Mouse (Mus musculus): Measurements from ENCODE around the gene Ap1m2. TPM values are rescaled to one million over a fixed set of nuclear protein-coding genes. Genes with fewer than 3 reads are reported as not detected.
"Not testable (repeated sequence)": the region's sequence is repeated elsewhere in the genome, so short reads cannot be mapped to it uniquely, and the experiment has no call there.

Gene Ap1m2
- polyA plus RNA-seq, 1 experiment from 2014 or later = 16.3 TPM

DNA sequence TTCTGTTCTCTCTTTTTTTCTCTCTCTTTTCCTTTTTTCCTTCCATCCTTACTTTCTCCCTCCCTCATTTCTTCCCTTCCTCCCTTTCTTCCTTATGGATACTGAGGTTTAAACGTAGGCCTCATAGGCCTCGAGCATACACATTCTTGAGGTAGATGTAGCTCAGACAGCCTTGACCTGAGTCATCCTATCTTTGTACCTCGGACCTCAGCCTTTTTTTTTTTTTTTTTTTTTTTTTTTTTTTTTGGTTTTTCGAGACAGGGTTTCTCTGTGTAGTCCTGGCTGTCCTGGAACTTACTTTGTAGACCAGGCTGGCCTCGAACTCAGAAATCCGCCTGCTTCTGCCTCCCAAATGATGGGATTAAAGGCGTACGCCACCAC, 10.8 kb upstream of the Ap1m2 start:
- not testable (repeated sequence) for H3K9me3 ChIP-seq (replicated peaks; ENCODE audit: control insufficient read depth, low read length); H3K9ac ChIP-seq (replicated peaks; ENCODE audit: low read length); DNase-seq (ENCODE audit: low spot score); H3K27ac ChIP-seq (replicated peaks; ENCODE audit: low read depth, low read length); H3K4me1 ChIP-seq (ENCODE audit: control insufficient read depth, insufficient read depth, low read length); H3K4me3 ChIP-seq (ENCODE audit: low read depth, low read length); ATAC-seq (replicated peaks; ENCODE audit: insufficient number of reproducible peaks, low FRiP score, low TSS enrichment, low read depth); H3K4me2 ChIP-seq (ENCODE audit: low read depth, low read length); H3K27me3 ChIP-seq (ENCODE audit: control insufficient read depth, insufficient read depth, low read length); H3K36me3 ChIP-seq (replicated peaks; ENCODE audit: control insufficient read depth, insufficient read depth, low read depth, low read length)
- WGBS = 92% methylated on average over 7 of the region's 8 CpGs

DNA sequence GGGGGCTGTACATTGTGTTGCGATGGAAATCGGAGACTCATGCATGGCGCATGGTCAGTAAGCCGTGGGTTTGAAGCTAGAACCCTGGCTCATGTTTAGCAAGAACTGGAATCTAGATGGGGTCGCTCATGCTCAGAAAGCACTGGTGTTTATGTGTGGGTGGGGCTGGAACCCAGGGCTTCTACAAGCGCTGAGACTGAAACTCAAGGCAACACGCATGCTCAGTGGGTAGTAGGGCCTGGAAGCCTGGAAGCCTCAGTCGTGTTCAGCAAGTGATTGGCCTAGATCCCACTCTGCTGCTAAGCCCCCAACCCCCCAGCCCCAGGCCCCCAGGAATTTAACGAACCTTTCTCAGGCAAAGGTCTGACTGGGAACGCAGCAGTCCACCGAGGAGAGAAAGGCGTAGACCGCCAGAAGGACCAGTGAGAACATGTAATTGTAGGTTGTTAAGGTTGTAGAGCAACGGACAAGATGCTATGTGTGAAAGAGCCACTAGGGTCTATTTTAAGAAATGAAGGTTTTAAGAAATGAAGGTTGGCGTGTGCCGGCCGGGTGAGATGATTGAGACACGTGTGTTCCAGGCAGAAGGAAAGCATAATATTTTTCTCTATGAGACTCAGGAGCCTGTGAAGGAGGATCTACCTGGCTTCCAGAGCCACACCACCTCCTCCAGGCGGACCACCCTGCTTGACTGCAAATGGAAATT, 10.2 kb upstream of the Ap1m2 start:
- Histone ChIP-seq H3K4me3 (ENCODE audit: low read depth, low read length) (no peak overlapping the region), H3K27ac (replicated peaks; ENCODE audit: low read depth, low read length) (no peak overlapping the region), H3K4me1 (ENCODE audit: control insufficient read depth, insufficient read depth, low read length) (no peaks in the 10 kb centered on the region; the same call in 1 of the 2 replicates), H3K4me2 (ENCODE audit: low read depth, low read length) (no peak overlapping the region; the same call in 1 of the 2 replicates), H3K9me3 (replicated peaks; ENCODE audit: control insufficient read depth, low read length) (no peaks in the 10 kb centered on the region), H3K9ac (replicated peaks; ENCODE audit: low read length) (no peak overlapping the region), H3K36me3 (replicated peaks; ENCODE audit: control insufficient read depth, insufficient read depth, low read depth, low read length) (no peaks in the 10 kb centered on the region), H3K27me3 (ENCODE audit: control insufficient read depth, insufficient read depth, low read length) (no peaks in the 10 kb centered on the region)
- ATAC-seq (replicated peaks; ENCODE audit: insufficient number of reproducible peaks, low FRiP score, low TSS enrichment, low read depth) = no peak
- DNase-seq (ENCODE audit: low spot score) = no peak
- 88% methylated on average over 19 of the region's 19 CpGs for WGBS

DNA sequence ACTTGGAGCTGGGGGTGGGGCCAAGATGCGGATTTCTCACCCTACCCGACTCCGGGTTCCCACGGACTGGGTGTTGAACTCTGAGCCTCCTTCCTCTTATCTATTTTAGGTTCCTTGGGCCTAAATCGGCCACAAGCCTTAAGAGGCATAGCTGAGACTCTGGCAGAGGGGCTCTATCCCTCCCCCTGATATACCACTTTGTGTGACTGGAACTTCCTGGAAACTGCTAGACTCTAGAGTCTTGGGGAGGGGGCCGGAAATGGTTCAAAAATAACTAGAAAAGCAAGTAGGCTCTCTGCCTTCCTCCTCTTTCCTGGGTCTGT, 9.3 kb upstream of the Ap1m2 start:
- H3K9ac ChIP-seq (replicated peaks; ENCODE audit: low read length) = peak overlapping the region; percentile 86
- no peak overlapping the region for H3K27ac ChIP-seq (replicated peaks; ENCODE audit: low read depth, low read length)
- peak overlapping the region; percentile 75 for H3K4me2 ChIP-seq (ENCODE audit: low read depth, low read length)
- ATAC-seq (replicated peaks; ENCODE audit: insufficient number of reproducible peaks, low FRiP score, low TSS enrichment, low read depth) = no peak; the same call in 1 of the 2 replicates
- H3K9me3 ChIP-seq (replicated peaks; ENCODE audit: control insufficient read depth, low read length) = no peaks in the 10 kb centered on the region
- DNase-seq (ENCODE audit: low spot score) = peak; percentile 14
- H3K4me1 ChIP-seq (ENCODE audit: control insufficient read depth, insufficient read depth, low read length) = no peaks in the 10 kb centered on the region; the same call in 1 of the 2 replicates
- H3K36me3 ChIP-seq (replicated peaks; ENCODE audit: control insufficient read depth, insufficient read depth, low read depth, low read length) = no peaks in the 10 kb centered on the region
- peak overlapping the region; percentile 75 for H3K4me3 ChIP-seq (ENCODE audit: low read depth, low read length)
- WGBS = 7% methylated on average over 6 of the region's 6 CpGs
- no peaks in the 10 kb centered on the region for H3K27me3 ChIP-seq (ENCODE audit: control insufficient read depth, insufficient read depth, low read length)

DNA sequence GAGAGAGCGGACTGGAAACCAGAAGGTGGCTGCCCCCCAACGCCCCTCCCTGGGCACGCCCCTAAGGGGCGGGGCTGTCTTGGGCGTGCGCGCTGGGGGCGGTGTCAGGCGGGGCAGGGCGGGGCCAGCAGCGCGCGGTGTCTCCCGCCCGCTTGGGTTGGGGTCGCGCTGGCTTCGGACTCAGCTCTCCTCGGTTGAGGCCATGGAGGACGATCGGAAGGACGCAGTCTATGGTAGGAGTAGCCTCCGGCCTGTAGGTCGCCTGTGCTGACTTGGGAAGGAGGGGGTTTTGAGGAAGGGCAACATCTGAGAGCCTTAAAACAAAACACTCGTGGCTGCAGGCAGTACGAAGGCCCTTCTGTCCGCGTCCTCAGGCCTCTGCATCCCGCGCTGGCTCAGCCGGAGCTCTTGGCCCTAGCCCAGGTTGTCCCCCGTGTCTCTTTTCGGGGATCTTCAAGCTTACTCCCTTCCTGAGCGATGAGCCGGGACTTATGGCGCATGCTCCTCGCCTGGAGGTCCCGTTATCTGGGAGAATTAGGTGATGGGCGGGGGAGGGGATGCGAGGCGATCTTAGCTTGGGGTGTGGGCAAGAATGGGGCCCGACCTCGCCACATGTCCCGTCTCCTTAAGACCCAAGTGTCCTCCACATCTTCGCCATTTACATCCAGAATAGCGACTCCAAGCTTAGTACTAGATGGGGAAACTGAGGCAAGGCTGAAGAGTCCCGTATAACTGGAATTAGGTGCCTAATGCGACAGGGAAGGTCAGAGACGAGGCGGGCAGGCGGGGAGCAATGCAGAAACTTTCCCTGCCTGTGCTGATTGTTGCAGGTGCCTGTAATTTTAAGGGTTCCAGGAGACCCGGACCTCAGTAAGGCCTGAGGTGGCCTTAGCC, 8.7 kb upstream of the Ap1m2 start, which contains the start of gene Slc44a2:
TSS of gene Slc44a2 (plus strand) at position 80 of the 894 bp plus-strand sequence.
- ATAC-seq (replicated peaks; ENCODE audit: insufficient number of reproducible peaks, low FRiP score, low TSS enrichment, low read depth) = peak; percentile 86

DNA sequence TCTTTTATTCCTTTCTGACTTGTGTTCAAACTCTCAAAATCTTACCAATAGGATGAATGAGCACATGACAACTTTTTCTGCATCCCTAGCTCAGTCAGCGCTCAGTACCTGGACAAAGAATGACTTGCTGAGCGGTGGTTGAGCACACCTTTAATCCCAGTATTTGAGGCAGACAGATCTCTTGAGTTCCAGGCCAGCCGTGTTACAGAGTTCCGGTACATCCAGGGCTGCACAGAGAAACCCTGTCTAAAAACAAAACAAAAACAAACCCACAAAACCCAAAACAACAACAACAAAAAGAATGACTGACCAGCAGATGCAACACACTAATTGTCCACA, 8.1 kb upstream of the Ap1m2 start:
- no peaks in the 10 kb centered on the region for H3K27me3 ChIP-seq (ENCODE audit: control insufficient read depth, insufficient read depth, low read length)
- no peaks in the 10 kb centered on the region; the same call in 1 of the 2 replicates for H3K4me1 ChIP-seq (ENCODE audit: control insufficient read depth, insufficient read depth, low read length)
- H3K27ac ChIP-seq (replicated peaks; ENCODE audit: low read depth, low read length) = no peak overlapping the region
- no peaks in the 10 kb centered on the region for H3K9me3 ChIP-seq (replicated peaks; ENCODE audit: control insufficient read depth, low read length)
- no peak overlapping the region; the same call in 1 of the 2 replicates for H3K9ac ChIP-seq (replicated peaks; ENCODE audit: low read length)
- peak overlapping the region; percentile 75 for H3K4me3 ChIP-seq (ENCODE audit: low read depth, low read length)
- 33% methylated on average over 4 of the region's 4 CpGs for WGBS
- no peaks in the 10 kb centered on the region for H3K36me3 ChIP-seq (replicated peaks; ENCODE audit: control insufficient read depth, insufficient read depth, low read depth, low read length)
- DNase-seq (ENCODE audit: low spot score) = no peak
- H3K4me2 ChIP-seq (ENCODE audit: low read depth, low read length) = peak overlapping the region; percentile 75
- ATAC-seq (replicated peaks; ENCODE audit: insufficient number of reproducible peaks, low FRiP score, low TSS enrichment, low read depth) = peak; percentile 47; the same call in 1 of the 2 replicates

More for the DNA sequence above, 8.7 kb upstream of the Ap1m2 start, which contains the start of gene Slc44a2:
- peak; percentile 94 for DNase-seq (ENCODE audit: low spot score)
- Histone ChIP-seq H3K9me3 (replicated peaks; ENCODE audit: control insufficient read depth, low read length) (no peaks in the 10 kb centered on the region), H3K4me2 (ENCODE audit: low read depth, low read length) (peak within 1 kb of the TSS; percentile 75), H3K4me3 (ENCODE audit: low read depth, low read length) (peak within 1 kb of the TSS; percentile 75), H3K27me3 (ENCODE audit: control insufficient read depth, insufficient read depth, low read length) (no peaks in the 10 kb centered on the region), H3K4me1 (ENCODE audit: control insufficient read depth, insufficient read depth, low read length) (no peaks in the 10 kb centered on the region; the same call in 1 of the 2 replicates), H3K36me3 (replicated peaks; ENCODE audit: control insufficient read depth, insufficient read depth, low read depth, low read length) (no peaks in the 10 kb centered on the region), H3K27ac (replicated peaks; ENCODE audit: low read depth, low read length) (no peak within 1 kb of the TSS; the same call in 1 of the 2 replicates), H3K9ac (replicated peaks; ENCODE audit: low read length) (peak within 1 kb of the TSS; percentile 86)
- under 1% methylated on average over 46 of the region's 52 CpGs for WGBS

DNA sequence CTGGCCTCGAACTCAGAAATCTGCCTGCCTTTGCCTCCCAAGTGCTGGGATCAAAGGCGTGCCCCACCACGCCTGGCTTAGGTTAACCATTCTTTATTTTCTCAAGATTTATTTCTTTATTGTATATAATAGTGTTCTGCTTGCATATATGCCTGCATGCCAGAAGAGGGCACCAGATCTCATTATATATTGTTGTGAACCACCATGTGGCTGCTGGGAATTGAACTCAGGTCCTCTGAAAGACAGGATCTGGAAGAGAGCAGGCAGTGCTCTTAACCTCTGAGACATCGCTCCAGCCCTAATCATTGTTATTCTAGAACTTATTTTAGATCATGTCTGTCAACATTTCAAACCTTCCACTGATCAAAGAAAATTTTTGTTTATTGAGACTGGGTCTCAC, 7.4 kb upstream of the Ap1m2 start:
- no peaks in the 10 kb centered on the region for H3K36me3 ChIP-seq (replicated peaks; ENCODE audit: control insufficient read depth, insufficient read depth, low read depth, low read length)
- no peaks in the 10 kb centered on the region for H3K9me3 ChIP-seq (replicated peaks; ENCODE audit: control insufficient read depth, low read length)
- H3K4me2 ChIP-seq (ENCODE audit: low read depth, low read length) = no peak overlapping the region
- no peak overlapping the region for H3K27ac ChIP-seq (replicated peaks; ENCODE audit: low read depth, low read length)
- no peaks in the 10 kb centered on the region for H3K27me3 ChIP-seq (ENCODE audit: control insufficient read depth, insufficient read depth, low read length)
- H3K4me1 ChIP-seq (ENCODE audit: control insufficient read depth, insufficient read depth, low read length) = no peaks in the 10 kb centered on the region; the same call in 1 of the 2 replicates
- 94% methylated on average over 4 of the region's 4 CpGs for WGBS
- no peak overlapping the region for H3K4me3 ChIP-seq (ENCODE audit: low read depth, low read length)
- ATAC-seq (replicated peaks; ENCODE audit: insufficient number of reproducible peaks, low FRiP score, low TSS enrichment, low read depth) = no peak
- H3K9ac ChIP-seq (replicated peaks; ENCODE audit: low read length) = no peak overlapping the region
- DNase-seq (ENCODE audit: low spot score) = no peak

DNA sequence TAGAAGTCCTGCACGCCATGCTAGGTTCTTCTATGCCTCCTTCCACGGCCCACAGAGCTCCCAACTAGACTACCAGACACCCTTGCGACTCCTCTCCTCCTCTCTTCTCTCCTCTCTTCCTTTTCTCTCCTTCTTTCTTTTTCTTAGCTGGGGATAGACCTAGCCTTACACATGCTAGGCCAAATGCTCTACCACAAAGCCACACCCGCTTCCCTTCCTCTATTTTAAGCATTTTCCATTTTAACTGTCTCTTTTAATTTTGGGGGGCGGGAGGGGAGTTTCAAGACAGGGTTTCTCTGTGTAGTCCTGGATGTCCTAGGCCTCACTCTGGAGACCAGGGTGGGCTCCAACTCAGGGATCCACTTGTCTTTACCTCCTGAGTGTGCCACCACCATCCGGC, 6.7 kb upstream of the Ap1m2 start:
- Histone ChIP-seq H3K27ac (replicated peaks; ENCODE audit: low read depth, low read length) (no peak overlapping the region), H3K27me3 (ENCODE audit: control insufficient read depth, insufficient read depth, low read length) (no peaks in the 10 kb centered on the region), H3K4me1 (ENCODE audit: control insufficient read depth, insufficient read depth, low read length) (no peaks in the 10 kb centered on the region; the same call in 1 of the 2 replicates), H3K9ac (replicated peaks; ENCODE audit: low read length) (no peak overlapping the region), H3K9me3 (replicated peaks; ENCODE audit: control insufficient read depth, low read length) (no peaks in the 10 kb centered on the region), H3K4me2 (ENCODE audit: low read depth, low read length) (no peak overlapping the region), H3K36me3 (replicated peaks; ENCODE audit: control insufficient read depth, insufficient read depth, low read depth, low read length) (no peaks in the 10 kb centered on the region), H3K4me3 (ENCODE audit: low read depth, low read length) (no peak overlapping the region)
- DNase-seq (ENCODE audit: low spot score) (no peak), ATAC-seq (replicated peaks; ENCODE audit: insufficient number of reproducible peaks, low FRiP score, low TSS enrichment, low read depth) (no peak)
- 90% methylated on average over 6 of the region's 6 CpGs for WGBS

DNA sequence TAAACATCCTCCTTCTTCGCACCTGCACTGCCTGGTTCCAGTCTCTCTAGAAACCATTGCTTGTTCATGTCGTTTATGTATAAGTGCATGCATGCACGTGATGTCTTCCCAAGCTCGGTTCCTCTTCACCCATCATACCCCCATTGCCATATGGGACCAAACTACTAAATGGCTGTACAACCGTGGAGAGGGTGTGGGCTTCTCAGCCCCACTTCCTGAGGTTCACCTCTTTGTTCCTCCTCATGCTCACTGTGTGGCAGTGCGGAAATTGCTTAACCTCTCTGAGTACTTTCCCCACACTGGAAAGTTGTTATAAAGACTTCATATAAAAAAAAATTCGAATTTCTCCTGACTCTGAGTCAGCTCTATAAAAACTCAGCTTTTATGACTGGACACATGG, 4.6 kb upstream of the Ap1m2 start:
- H3K36me3 ChIP-seq (replicated peaks; ENCODE audit: control insufficient read depth, insufficient read depth, low read depth, low read length) = no peaks in the 10 kb centered on the region
- H3K27ac ChIP-seq (replicated peaks; ENCODE audit: low read depth, low read length) = no peak overlapping the region
- H3K27me3 ChIP-seq (ENCODE audit: control insufficient read depth, insufficient read depth, low read length) = peaks cover 11% of the 10 kb centered on the region
- H3K9ac ChIP-seq (replicated peaks; ENCODE audit: low read length) = no peak overlapping the region
- no peaks in the 10 kb centered on the region; the same call in 1 of the 2 replicates for H3K4me1 ChIP-seq (ENCODE audit: control insufficient read depth, insufficient read depth, low read length)
- 77% methylated on average over 7 of the region's 7 CpGs for WGBS
- H3K4me3 ChIP-seq (ENCODE audit: low read depth, low read length) = no peak overlapping the region
- no peak overlapping the region for H3K4me2 ChIP-seq (ENCODE audit: low read depth, low read length)
- H3K9me3 ChIP-seq (replicated peaks; ENCODE audit: control insufficient read depth, low read length) = no peaks in the 10 kb centered on the region
- ATAC-seq (replicated peaks; ENCODE audit: insufficient number of reproducible peaks, low FRiP score, low TSS enrichment, low read depth) (no peak), DNase-seq (ENCODE audit: low spot score) (no peak)

Data from embryonic facial prominence, embryonic 11.5 days (tissue).